Mouse (Mus musculus) olfactory bulb, adult 2 months (tissue): Measurements from ENCODE around the gene Aox2.

Source experiments
- CTCF ChIP-seq: fragments of 200-500 bp; IDR thresholded peaks from 2 replicates; pipeline ENCODE4 v1.5.1; 2012; ENCODE audit warnings: low read depth, mild to moderate bottlenecking, low read length, moderate library complexity; ENCODE audit not compliant: insufficient read depth
- POLR2A ChIP-seq: fragments of 200-500 bp; IDR thresholded peaks from 2 replicates; pipeline ENCODE4 v1.6.1; 2012; ENCODE audit warnings: mild to moderate bottlenecking, low read depth, low read length, moderate library complexity; ENCODE audit not compliant: insufficient read depth

- TF ChIP-seq POLR2A, result no peak
- no peak for TF ChIP-seq CTCF
Measured at GRCm38 (mm10) chr1:58311221-58311864, 33.2 kb downstream of the Aox2 start.
